Mouse (Mus musculus): ENCODE results near the gene Tmem87a.

- TF ChIP-seq CTCF (IDR thresholded peaks at IDR 0.05; ENCODE audit: insufficient read depth, low read depth, low read length) (no peak), POLR2A (IDR thresholded peaks at IDR 0.05; ENCODE audit: insufficient read depth, low read depth, low read length) (no peak)
Observed at GRCm38 (mm10) chr2:120367416-120368207, 36.3 kb downstream of the Tmem87a start.

Measured in olfactory bulb, adult 2 months (tissue).